Mouse (Mus musculus): Measurements from ENCODE around the gene Emilin2.

DNA sequence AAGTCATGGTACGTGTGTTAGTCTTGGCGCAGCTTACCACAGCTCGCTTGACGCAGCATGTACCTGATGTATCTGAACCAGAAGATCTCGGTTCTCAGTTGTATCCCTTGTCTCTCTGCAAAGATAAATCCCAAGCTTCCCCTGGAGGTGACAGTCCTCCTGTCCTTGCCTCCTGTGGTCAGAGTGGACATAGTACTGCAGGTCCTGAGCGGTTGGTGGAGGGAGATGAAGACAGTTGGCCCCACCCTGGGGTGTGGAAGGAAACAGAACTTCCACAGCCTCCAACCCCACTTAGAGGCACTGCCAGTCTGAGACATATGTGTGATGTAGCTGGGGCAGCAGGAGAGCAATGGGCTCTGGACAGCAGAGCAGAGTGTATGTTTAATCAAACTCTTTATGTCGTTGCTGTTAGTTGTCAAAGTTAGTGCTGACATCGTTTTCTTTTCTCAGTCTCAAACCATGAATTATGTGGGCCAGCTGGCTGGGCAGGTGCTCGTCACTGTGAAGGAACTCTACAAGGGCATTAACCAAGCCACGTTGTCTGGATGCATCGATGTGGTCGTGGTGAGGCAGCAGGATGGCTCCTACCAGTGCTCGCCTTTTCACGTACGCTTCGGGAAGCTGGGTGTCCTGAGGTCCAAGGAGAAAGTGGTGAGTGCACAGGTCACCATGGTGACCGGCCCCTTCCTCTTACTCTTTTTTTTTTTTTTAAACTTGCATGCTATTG is 97.1 kb downstream of the Emilin2 start:
- TF ChIP-seq FOSL1 (IDR thresholded peaks at IDR 0.05; ENCODE audit: insufficient read depth, low read length, poor library complexity, severe bottlenecking) (no peak), CTCF (IDR thresholded peaks at IDR 0.05; ENCODE audit: control insufficient read depth, insufficient read depth, insufficient read length) (no peak), MYOG (IDR thresholded peaks at IDR 0.05; ENCODE audit: control insufficient read depth, extremely low read depth, insufficient read length) (no peak), USF1 (IDR thresholded peaks at IDR 0.05; ENCODE audit: low read depth) (no peak), MAX (IDR thresholded peaks at IDR 0.05) (no peak)
